In the genomic region with DNA sequence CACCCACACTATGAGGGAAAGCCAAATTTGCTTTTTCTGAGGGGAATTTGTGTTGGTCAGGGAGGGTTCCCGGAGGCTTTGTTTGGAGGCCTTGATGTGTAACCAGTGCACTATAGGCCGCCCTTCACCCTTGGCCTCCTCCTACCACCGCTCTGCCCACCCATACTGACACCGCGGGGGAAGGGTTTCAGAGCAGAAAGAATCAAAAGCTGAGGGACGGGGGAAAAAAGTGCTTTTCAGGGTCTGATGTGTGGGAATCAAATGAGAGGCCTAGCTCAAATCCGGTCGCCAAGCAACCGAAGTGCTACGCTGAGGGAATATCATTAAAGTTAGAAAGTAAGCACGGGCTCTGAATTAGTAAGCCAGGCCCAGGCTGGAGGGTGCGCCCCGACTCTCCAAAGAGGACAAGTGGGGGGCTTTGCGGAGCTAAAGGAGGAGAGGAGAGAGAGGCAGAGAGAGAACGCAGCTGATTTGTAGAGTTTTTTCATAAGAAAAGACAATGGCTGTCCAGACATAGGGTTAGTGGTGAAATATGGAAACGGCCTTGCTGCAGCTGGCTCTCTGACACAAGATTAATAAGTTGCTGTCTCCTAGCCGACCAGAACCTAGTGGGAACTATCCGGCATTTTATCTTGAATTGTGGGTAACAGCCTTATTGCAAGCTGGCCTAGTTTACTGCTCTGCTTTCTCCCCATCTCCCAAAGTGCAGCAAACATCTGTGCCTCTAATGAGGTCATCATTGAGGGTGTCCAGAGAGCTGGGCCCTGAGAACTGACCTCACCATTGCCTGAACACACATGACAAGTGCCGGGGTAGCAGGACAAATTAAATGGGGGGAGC, we compare ENCODE assay signal across 9 mouse cellular contexts.
A peak's percentile ranks its signal among the peaks of the same experiment; 100 is the strongest.
DNase-seq lines count a peak whose midpoint lies in the region; ATAC-seq and TF ChIP-seq lines count a peak whose summit lies in the region.
"Had no signal": no experiment of that assay in that cellular context is flagged by ENCODE, and none has a peak within 500 bp of the region (broad histone marks: within the 10 kb centered on the region; RNA-seq: fewer than 3 reads in every experiment).

No protein-coding gene starts in this region.

- H3K27me3 ChIP-seq in forebrain, embryonic 14.5 days (replicated peaks; ENCODE audit: control insufficient read depth, insufficient read depth, low read length) = no peaks in the 10 kb centered on the region
- no peaks in the 10 kb centered on the region for H3K27me3 ChIP-seq in neural tube, embryonic 15.5 days (replicated peaks)
- H3K27me3 ChIP-seq in kidney, adult 2 months (replicated peaks; ENCODE audit: control insufficient read depth, insufficient read depth, low read length) = no peaks in the 10 kb centered on the region
- H3K27me3 ChIP-seq: limb, embryonic 13.5 days had no signal

- no peaks in the 10 kb centered on the region for H3K9me3 ChIP-seq in forebrain, embryonic 14.5 days (replicated peaks; ENCODE audit: control insufficient read depth, low read length)
- H3K9me3 ChIP-seq in neural tube, embryonic 15.5 days (replicated peaks) = no peaks in the 10 kb centered on the region
- H3K9me3 ChIP-seq: limb, embryonic 13.5 days had no signal

- peak; percentile 68 for ATAC-seq in forebrain, embryonic 14.5 days
- peak; percentile 85 for ATAC-seq in neural tube, embryonic 15.5 days (ENCODE audit: low FRiP score)
- no peak for ATAC-seq in inflammation-experienced regulatory T-cells, adult 6 months
- no peak for ATAC-seq in activated CD4-positive, CD25-positive, alpha-beta regulatory T cell, adult 4 months

- TF ChIP-seq POLR2A in kidney, adult 2 months (IDR thresholded peaks at IDR 0.05; ENCODE audit: low read depth, low read length) = no peak

- peak overlapping the region; percentile 81 for H3K27ac ChIP-seq in forebrain, embryonic 14.5 days (ENCODE audit: low read depth, low read length)
- peak overlapping the region; percentile 73 for H3K27ac ChIP-seq in neural tube, embryonic 15.5 days (replicated peaks)
- no peak overlapping the region for H3K27ac ChIP-seq in kidney, adult 2 months (ENCODE audit: insufficient read depth, low read depth, low read length)
- H3K27ac ChIP-seq: limb, embryonic 13.5 days had no signal

- peak; percentile 5 for DNase-seq in heart, postnatal 14 days
- DNase-seq in heart, postnatal 36 days = no peak
- peak; percentile 90 for DNase-seq in forebrain, embryonic 14.5 days (ENCODE audit: low spot score)
- peak; percentile 51 to 72 for DNase-seq in layer of hippocampus, postnatal 36 days
- DNase-seq in kidney, adult 2 months = no peak

- H3K36me3 ChIP-seq in forebrain, embryonic 14.5 days (ENCODE audit: control insufficient read depth, insufficient read depth, low read length) = no peaks in the 10 kb centered on the region
- no peaks in the 10 kb centered on the region for H3K36me3 ChIP-seq in neural tube, embryonic 15.5 days
- no peaks in the 10 kb centered on the region for H3K36me3 ChIP-seq in kidney, adult 2 months (ENCODE audit: control insufficient read depth, insufficient read depth, low read length)
- H3K36me3 ChIP-seq: limb, embryonic 13.5 days had no signal

- intact Hi-C loops in heart, postnatal 14 days (cut with DNase I) = no loop called here
- intact Hi-C loops in heart, postnatal 36 days (cut with DNase I) = no loop called here

- TF ChIP-seq CTCF in kidney, adult 2 months (conservative IDR thresholded peaks at IDR 0.05; ENCODE audit: insufficient read depth, insufficient read length, low read depth, low read length) = no peak

- peak overlapping the region; percentile 8; the same call in 1 of the 2 replicates for H3K4me2 ChIP-seq in forebrain, embryonic 14.5 days (ENCODE audit: low read length)
- H3K4me2 ChIP-seq in neural tube, embryonic 15.5 days = no peak overlapping the region
- H3K4me2 ChIP-seq: limb, embryonic 13.5 days had no signal

- peaks cover 28% of the 10 kb centered on the region for H3K4me1 ChIP-seq in forebrain, embryonic 14.5 days (ENCODE audit: control insufficient read depth, insufficient read depth, low read length)
- H3K4me1 ChIP-seq in neural tube, embryonic 15.5 days = peaks cover 20% of the 10 kb centered on the region
- no peaks in the 10 kb centered on the region for H3K4me1 ChIP-seq in kidney, adult 2 months (ENCODE audit: control insufficient read depth, insufficient read depth, low read length)

- H3K9ac ChIP-seq in forebrain, embryonic 14.5 days (ENCODE audit: low read length) = no peak overlapping the region
- no peak overlapping the region for H3K9ac ChIP-seq in neural tube, embryonic 15.5 days (replicated peaks)
- H3K9ac ChIP-seq: limb, embryonic 13.5 days had no signal

- 3% methylated on average over 19 of the region's 19 CpGs for WGBS in forebrain, embryonic 14.5 days
- 17% methylated on average over 19 of the region's 19 CpGs for WGBS in neural tube, embryonic 15.5 days
- WGBS in kidney, adult 2 months = 62% methylated on average over 19 of the region's 19 CpGs

- H3K4me3 ChIP-seq in forebrain, embryonic 14.5 days (ENCODE audit: low read depth, low read length) = no peak overlapping the region
- H3K4me3 ChIP-seq in neural tube, embryonic 15.5 days (replicated peaks) = no peak overlapping the region
- no peak overlapping the region for H3K4me3 ChIP-seq in kidney, adult 2 months (ENCODE audit: insufficient read depth, low read depth, low read length)
- H3K4me3 ChIP-seq: limb, embryonic 13.5 days had no signal

Comparison
In these comparisons a context has a peak if more than half of its experiments do, and no peak if none do; other contexts are left out.
1. DNase-seq: peak in heart, postnatal 14 days (2 of 2), forebrain, embryonic 14.5 days (single experiment) and layer of hippocampus, postnatal 36 days (2 of 2); none in heart, postnatal 36 days (0 of 2) and kidney, adult 2 months (single experiment).
2. ATAC-seq: peak in forebrain, embryonic 14.5 days (single experiment) and neural tube, embryonic 15.5 days (single experiment); none in inflammation-experienced regulatory T-cells, adult 6 months (single experiment) and activated CD4-positive, CD25-positive, alpha-beta regulatory T cell, adult 4 months (single experiment).